Mouse (Mus musculus): ENCODE results near the gene Nemp1. TPM values are rescaled to one million over a fixed set of nuclear protein-coding genes. Genes with fewer than 3 reads are reported as not detected.

The Nemp1 gene
- polyA plus RNA-seq, 1 experiment from 2014 or later = 3.9 TPM

DNA sequence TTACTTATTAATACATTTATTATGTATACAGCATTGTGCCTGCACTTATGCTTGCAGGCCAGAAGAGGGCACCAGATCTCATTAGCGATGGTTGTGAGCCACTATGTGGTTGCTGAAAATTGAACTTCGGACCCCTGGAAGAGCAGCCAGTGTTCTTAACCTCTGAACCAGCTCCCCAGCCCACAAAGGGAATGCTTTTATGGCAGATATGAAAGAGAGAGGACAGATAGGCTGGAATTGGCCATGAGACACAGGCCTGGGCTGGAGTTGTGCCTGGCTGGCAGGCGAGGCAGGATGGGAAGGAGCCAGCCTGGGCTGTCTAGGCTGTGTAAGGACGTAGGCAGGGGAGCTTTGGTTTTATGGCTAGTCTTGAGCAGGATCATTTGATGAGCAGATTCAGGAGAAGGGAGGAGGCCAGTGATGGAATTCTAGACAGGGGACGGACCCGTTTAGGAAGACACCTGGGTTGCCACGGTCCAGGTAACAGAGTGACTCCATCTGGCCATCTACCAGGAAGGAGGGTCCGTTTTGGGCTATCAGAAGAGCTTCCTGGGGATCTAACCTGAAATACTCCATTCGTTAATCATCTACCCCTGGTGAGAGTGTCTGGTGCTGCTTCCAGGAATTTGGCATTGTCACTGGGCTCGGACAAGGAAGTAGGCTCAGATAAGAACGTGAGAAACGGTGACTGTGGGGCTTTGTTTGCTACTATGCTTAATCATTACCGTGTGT, 71.6 kb downstream of the Nemp1 start:
- Histone ChIP-seq H3K9ac (no peak overlapping the region), H3K27ac (no peak overlapping the region), H3K4me2 (no peak overlapping the region), H3K36me3 (peaks cover 20% of the 10 kb centered on the region), H3K4me1 (replicated peaks) (peaks cover 19% of the 10 kb centered on the region), H3K9me3 (no peaks in the 10 kb centered on the region), H3K27me3 (0 out of 2 replicates have a peak, but pooled peaks cover 7% of the 10 kb centered on the region), H3K4me3 (no peak overlapping the region; the same call in 1 of the 2 replicates)
- 0 out of 2 replicates have a peak, but pooled peaks have one; percentile 2 for ATAC-seq (ENCODE audit: low FRiP score)
- WGBS = 54% methylated on average over 13 of the region's 13 CpGs

DNA sequence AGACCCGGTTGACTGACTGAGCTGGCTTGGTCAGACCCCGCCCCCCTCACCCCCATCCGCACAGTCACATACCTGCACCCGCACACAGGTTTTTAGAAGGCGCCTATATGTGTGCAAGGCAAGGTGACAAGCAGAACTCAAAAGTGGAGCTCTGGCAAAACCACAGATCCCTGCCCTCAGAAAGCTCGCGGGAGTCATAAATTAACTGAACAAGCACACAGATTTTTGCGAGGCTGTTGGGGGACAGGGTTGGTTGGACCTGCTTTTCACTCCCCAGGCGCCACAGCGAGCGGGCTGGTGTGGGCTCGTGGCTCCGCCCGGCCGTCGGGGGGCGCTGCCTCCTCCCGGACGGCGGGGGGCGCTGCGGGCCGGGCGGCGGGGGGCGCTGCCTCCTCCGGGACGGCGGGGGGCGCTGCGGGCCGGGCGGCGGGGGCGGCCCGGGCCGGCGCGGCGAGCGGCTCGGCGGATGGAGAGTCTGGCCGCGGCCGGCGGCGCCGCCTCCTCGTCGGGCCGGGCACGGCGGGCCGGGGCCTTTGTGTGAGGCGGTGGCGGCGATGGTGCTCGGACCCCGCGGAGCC, 72.5 kb downstream of the Nemp1 start, which contains the start of gene Zbtb39:
TSS of gene Zbtb39 (plus strand) at position 456 of the 578 bp plus-strand sequence.
- Histone ChIP-seq H3K27ac (peak within 1 kb of the TSS; percentile 87), H3K27me3 (0 out of 2 replicates have a peak, but pooled peaks cover 4% of the 10 kb centered on the region), H3K4me1 (replicated peaks) (peaks cover 19% of the 10 kb centered on the region), H3K4me2 (peak within 1 kb of the TSS; percentile 75), H3K9ac (peak within 1 kb of the TSS; percentile 97), H3K4me3 (peak within 1 kb of the TSS; percentile 96), H3K9me3 (no peaks in the 10 kb centered on the region), H3K36me3 (peaks cover 29% of the 10 kb centered on the region)
- peak; percentile 81 for ATAC-seq (ENCODE audit: low FRiP score)
- WGBS = 3% methylated on average over 44 of the region's 61 CpGs

DNA sequence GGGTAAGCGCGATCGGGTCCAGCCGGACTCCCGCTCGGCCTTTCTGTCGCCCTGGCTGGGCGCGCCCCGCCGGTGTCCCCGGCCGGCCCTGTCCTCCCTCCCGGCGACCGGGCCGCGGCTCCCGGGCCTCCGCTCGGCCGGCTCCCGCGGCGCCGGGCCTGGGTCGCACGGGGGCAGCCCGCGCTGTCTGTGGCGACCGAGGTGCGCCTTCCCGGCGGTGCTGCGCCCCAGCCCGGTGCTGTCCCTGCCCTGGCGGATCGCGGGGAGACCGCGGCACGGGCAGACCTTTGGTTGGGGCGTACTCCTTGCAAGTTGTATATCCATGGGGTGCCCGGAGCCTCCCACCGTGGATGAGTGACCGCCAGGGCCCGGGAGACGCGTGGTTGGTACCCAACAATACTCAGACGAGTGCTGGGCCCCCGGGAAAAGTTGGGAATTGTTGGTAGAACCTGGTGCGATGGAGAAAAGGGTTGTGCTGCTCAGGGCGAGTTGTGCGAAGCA, 73.0 kb downstream of the Nemp1 start:
- peak; percentile 71 for ATAC-seq (ENCODE audit: low FRiP score)
- WGBS = under 1% methylated on average over 42 of the region's 55 CpGs

DNA sequence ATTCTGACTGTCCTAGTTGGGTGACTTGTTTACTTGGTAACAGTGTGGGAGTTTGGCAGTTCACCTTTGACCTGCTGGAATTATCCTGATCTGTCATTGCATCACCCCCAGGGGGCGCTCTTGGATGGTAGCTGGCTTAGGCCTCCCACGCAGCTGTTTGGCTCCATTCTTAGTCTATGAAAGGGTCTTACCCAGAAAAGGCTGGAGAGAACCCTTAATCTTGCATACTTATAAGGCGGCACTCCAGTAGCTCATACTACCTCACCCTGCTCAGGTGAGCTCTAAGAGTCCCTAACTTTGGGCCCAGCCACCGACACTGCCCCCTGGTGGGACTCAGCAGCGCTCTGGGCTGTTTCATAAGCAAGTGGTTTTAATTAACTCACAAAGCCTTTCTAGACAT, 78.0 kb downstream of the Nemp1 start:
- no peak for ATAC-seq (ENCODE audit: low FRiP score)
- no peaks in the 10 kb centered on the region for H3K9me3 ChIP-seq
- no peak overlapping the region for H3K4me2 ChIP-seq
- H3K27ac ChIP-seq = no peak overlapping the region
- no peak overlapping the region for H3K9ac ChIP-seq
- peaks cover 27% of the 10 kb centered on the region for H3K4me1 ChIP-seq (replicated peaks)
- no peaks in the 10 kb centered on the region for H3K27me3 ChIP-seq
- 66% methylated on average over 5 of the region's 5 CpGs for WGBS
- H3K4me3 ChIP-seq = no peak overlapping the region
- H3K36me3 ChIP-seq = peaks cover 69% of the 10 kb centered on the region

More for the DNA sequence above, 73.0 kb downstream of the Nemp1 start:
- H3K27me3 ChIP-seq = 0 out of 2 replicates have a peak, but pooled peaks cover 4% of the 10 kb centered on the region
- peaks cover 34% of the 10 kb centered on the region for H3K36me3 ChIP-seq
- H3K4me2 ChIP-seq = peak overlapping the region; percentile 75
- no peaks in the 10 kb centered on the region for H3K9me3 ChIP-seq
- peak overlapping the region; percentile 96 for H3K4me3 ChIP-seq
- peak overlapping the region; percentile 87 for H3K27ac ChIP-seq
- peak overlapping the region; percentile 97 for H3K9ac ChIP-seq
- H3K4me1 ChIP-seq (replicated peaks) = peaks cover 19% of the 10 kb centered on the region

DNA sequence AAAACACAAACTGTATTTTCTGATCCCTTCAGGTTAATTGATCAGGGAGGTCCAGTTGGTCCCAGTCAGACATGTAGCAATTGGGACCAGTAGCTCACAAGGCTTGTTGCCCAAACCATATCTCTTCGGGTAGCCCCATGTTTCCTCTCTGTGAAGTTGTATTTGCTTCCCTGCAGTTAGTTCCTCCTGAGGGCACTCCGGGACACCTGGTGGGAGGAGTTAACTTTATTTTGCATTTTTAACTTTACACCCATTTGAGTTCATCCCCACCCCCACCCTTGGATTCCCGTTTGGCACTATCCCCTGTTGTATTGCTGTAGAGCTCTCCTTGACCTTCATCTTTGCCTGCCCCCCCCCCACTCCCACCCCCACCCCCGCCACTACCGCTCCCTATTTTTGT, 79.2 kb downstream of the Nemp1 start:
- Histone ChIP-seq H3K4me2 (no peak overlapping the region), H3K27me3 (no peaks in the 10 kb centered on the region), H3K27ac (no peak overlapping the region), H3K36me3 (peaks cover 69% of the 10 kb centered on the region), H3K4me1 (replicated peaks) (peaks cover 22% of the 10 kb centered on the region), H3K4me3 (no peak overlapping the region), H3K9me3 (no peaks in the 10 kb centered on the region), H3K9ac (no peak overlapping the region)
- WGBS = 77% methylated on average over 5 of the region's 5 CpGs
- no peak for ATAC-seq (ENCODE audit: low FRiP score)

DNA sequence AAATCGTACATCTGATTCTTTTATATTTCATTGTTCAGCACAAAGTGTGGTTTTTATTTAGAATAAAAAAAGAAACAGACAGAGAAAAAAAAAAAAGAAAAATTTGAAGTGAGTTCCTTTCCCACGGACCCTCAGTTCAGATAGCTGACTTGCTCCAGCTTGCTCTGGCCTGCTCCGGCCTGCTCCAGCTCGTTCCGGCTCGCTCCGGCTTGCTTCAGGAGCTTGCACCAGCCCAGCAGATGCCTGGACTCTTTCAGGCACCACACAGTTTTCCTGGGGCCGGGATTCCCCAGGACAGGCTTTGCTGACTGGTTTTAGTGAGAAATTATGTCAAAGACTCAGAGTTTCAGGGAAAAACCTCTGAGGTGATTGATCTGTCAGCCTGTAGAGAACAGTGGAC, 80.6 kb downstream of the Nemp1 start:
- Histone ChIP-seq H3K36me3 (peaks cover 59% of the 10 kb centered on the region), H3K4me1 (replicated peaks) (peaks cover 16% of the 10 kb centered on the region), H3K27me3 (no peaks in the 10 kb centered on the region), H3K4me2 (no peak overlapping the region), H3K27ac (no peak overlapping the region), H3K4me3 (no peak overlapping the region), H3K9ac (no peak overlapping the region), H3K9me3 (no peaks in the 10 kb centered on the region)
- WGBS = 95% methylated on average over 8 of the region's 8 CpGs
- no peak for ATAC-seq (ENCODE audit: low FRiP score)

DNA sequence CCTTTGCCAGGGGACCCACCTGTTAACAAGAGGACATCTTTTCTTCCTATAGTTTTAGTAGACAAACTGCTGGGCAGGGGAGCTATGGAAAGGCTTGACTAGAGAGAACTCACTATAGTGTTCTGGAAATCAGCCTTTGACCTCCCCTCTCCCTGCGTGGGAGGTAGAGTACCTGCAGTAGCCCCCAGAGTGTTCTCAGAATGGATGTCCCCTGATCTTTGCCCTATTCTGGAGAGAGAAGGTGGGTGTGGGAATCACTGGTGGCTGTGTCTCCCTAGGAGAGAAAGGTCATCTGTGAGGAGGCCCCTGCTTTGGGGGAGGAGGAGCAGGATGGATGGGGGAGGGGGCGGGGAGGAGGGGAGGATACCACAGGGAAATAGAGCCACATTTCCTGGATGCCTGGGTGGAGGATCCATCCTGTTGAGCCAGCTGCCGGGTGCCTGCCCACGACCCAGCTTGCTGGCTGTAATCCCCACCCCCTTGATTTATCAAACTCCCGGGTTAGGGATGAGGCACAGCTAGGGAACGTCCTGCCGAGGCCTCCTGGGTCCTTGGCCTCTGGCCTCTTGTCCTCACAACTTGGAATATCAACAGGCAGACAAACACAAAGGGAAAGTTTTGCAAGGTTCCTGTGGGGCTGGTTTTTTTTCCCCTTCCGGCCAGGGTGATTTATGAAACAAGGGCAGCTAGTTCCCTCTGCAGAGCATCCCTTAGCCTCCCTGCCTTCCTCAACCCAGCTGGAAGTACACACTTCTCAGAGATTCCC, 82.3 kb downstream of the Nemp1 start:
- H3K4me2 ChIP-seq = peak overlapping the region; percentile 47
- no peak overlapping the region for H3K4me3 ChIP-seq
- peaks cover 16% of the 10 kb centered on the region for H3K4me1 ChIP-seq (replicated peaks)
- H3K27me3 ChIP-seq = no peaks in the 10 kb centered on the region
- peak overlapping the region; percentile 24; the same call in 1 of the 2 replicates for H3K9ac ChIP-seq
- H3K27ac ChIP-seq = no peak overlapping the region
- H3K36me3 ChIP-seq = peaks cover 42% of the 10 kb centered on the region
- no peaks in the 10 kb centered on the region for H3K9me3 ChIP-seq
- no peak for ATAC-seq (ENCODE audit: low FRiP score)
- WGBS = 7% methylated on average over 7 of the region's 8 CpGs

DNA sequence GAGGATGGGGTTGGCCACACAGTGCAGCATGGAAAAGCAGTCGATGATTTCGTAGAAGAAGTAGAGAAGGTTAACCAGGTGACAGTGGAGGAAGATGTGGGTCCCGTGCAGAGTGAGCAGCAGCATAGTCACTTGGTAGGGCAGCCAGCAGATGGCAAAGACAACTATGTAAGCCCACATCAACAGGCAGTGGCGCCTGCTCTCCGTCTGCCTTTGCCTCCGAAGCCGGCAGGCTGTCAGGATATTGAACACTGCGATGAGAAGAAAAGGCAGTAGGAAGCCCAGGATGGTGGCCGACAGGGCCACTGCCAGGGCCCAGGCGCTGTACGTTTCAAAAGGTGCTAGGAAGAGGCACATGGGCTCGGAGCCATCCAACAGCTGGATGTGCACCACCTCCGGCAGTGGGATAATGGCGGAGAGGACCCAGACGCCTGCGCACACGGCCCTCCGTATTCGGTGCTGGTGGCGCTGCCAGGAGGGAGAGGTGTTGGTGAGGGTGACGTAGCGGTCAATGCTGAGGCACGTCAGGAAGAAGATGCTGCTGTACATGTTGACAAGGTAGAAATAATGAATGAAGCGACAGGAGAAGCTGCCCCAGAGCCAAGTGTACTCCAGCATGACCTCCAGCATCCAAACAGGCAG, 83.6 kb downstream of the Nemp1 start:
- H3K9ac ChIP-seq = 0 out of 2 replicates have a peak overlapping the region, but pooled peaks have one; percentile 46
- WGBS = 52% methylated on average over 24 of the region's 24 CpGs
- H3K27me3 ChIP-seq = no peaks in the 10 kb centered on the region
- H3K4me3 ChIP-seq = peak overlapping the region; percentile 27
- peaks cover 16% of the 10 kb centered on the region for H3K4me1 ChIP-seq (replicated peaks)
- peaks cover 29% of the 10 kb centered on the region for H3K36me3 ChIP-seq
- H3K27ac ChIP-seq = no peak overlapping the region
- no peaks in the 10 kb centered on the region for H3K9me3 ChIP-seq
- no peak for ATAC-seq (ENCODE audit: low FRiP score)
- H3K4me2 ChIP-seq = peak overlapping the region; percentile 47

Other genes with a start within 250 kb of the Nemp1 start
- gene Stac3, start 165.2 kb upstream of the Nemp1 start, polyA plus RNA-seq (2015; fragmentation: Nextera tagmentation; extraction: Ambion mirVana) = 2.5 TPM in 2 replicates
- gene Ndufa4l2, start 151.9 kb upstream of the Nemp1 start, polyA plus RNA-seq (2015; fragmentation: Nextera tagmentation; extraction: Ambion mirVana) = 13.4 and 15.5 TPM in 2 replicates
- 52.7 and 57.5 TPM in 2 replicates for gene Shmt2, start 144.5 kb upstream of the Nemp1 start, polyA plus RNA-seq (2015; fragmentation: Nextera tagmentation; extraction: Ambion mirVana)
- 139 and 176 TPM in 2 replicates for gene Nxph4, start 132.3 kb upstream of the Nemp1 start, polyA plus RNA-seq (2015; fragmentation: Nextera tagmentation; extraction: Ambion mirVana)
- gene Lrp1, start 45.8 kb upstream of the Nemp1 start, polyA plus RNA-seq (2015; fragmentation: Nextera tagmentation; extraction: Ambion mirVana) = 101 and 108 TPM in 2 replicates
- gene Stat6, start 23.9 kb upstream of the Nemp1 start, polyA plus RNA-seq (2015; fragmentation: Nextera tagmentation; extraction: Ambion mirVana) = 4.9 and 5.0 TPM in 2 replicates
- gene Nab2, start 1.7 kb downstream of the Nemp1 start, polyA plus RNA-seq (2015; fragmentation: Nextera tagmentation; extraction: Ambion mirVana) = 2.3 and 3.3 TPM in 2 replicates
- gene Myo1a, start 38.3 kb downstream of the Nemp1 start, polyA plus RNA-seq (2015; fragmentation: Nextera tagmentation; extraction: Ambion mirVana) = 0.43 and 0.74 TPM in 2 replicates
- not detected in 2 replicates for gene Tac2, start 57.6 kb downstream of the Nemp1 start, polyA plus RNA-seq (2015; fragmentation: Nextera tagmentation; extraction: Ambion mirVana)
- gene Zbtb39, start 72.6 kb downstream of the Nemp1 start, polyA plus RNA-seq (2015; fragmentation: Nextera tagmentation; extraction: Ambion mirVana) = 3.7 and 3.8 TPM in 2 replicates
- 0.81 and 0.83 TPM in 2 replicates for gene Gpr182, start 84.8 kb downstream of the Nemp1 start, polyA plus RNA-seq (2015; fragmentation: Nextera tagmentation; extraction: Ambion mirVana)
- not detected in 2 replicates for gene Rdh1, start 92.8 kb downstream of the Nemp1 start, polyA plus RNA-seq (2015; fragmentation: Nextera tagmentation; extraction: Ambion mirVana)
- not detected in 2 replicates for gene Rdh16f1, start 92.9 kb downstream of the Nemp1 start, polyA plus RNA-seq (2015; fragmentation: Nextera tagmentation; extraction: Ambion mirVana)
- 0.13 and 0.16 TPM in 2 replicates for gene Rdh9, start 109.5 kb downstream of the Nemp1 start, polyA plus RNA-seq (2015; fragmentation: Nextera tagmentation; extraction: Ambion mirVana)
- not detected in 2 replicates for gene Rdh16, start 134.3 kb downstream of the Nemp1 start, polyA plus RNA-seq (2015; fragmentation: Nextera tagmentation; extraction: Ambion mirVana)
- not detected in 2 replicates for gene Rdh19, start 183.0 kb downstream of the Nemp1 start, polyA plus RNA-seq (2015; fragmentation: Nextera tagmentation; extraction: Ambion mirVana)
- gene Rdh16f2, start 199.6 kb downstream of the Nemp1 start, polyA plus RNA-seq (2015; fragmentation: Nextera tagmentation; extraction: Ambion mirVana) = not detected in 2 replicates
- not detected in 2 replicates for gene Rdh7, start 221.9 kb downstream of the Nemp1 start, polyA plus RNA-seq (2015; fragmentation: Nextera tagmentation; extraction: Ambion mirVana)
- not detected in 2 replicates for gene Sdr9c7, start 231.6 kb downstream of the Nemp1 start, polyA plus RNA-seq (2015; fragmentation: Nextera tagmentation; extraction: Ambion mirVana)